Mouse (Mus musculus): ENCODE measurements at regions not wholly inside any gene's neighbourhood (a gene's known extent, or its start where the extent isn't known, plus 50 kb on each side); places are given as distances from the start of the nearest gene placed in this dataset.

GRCm38 (mm10) chr5:12639549-12639948 is 256.4 kb downstream of the Sema3d start:
- H3K36me3 ChIP-seq (ENCODE audit: control insufficient read depth, insufficient read depth, low read length), result no peaks in the 10 kb centered on the region
- H3K4me1 ChIP-seq (ENCODE audit: control insufficient read depth, insufficient read depth, insufficient read length), result no peaks in the 10 kb centered on the region
- no peak for DNase-seq (ENCODE audit: low read depth in 1 of 2, low spot score in 2 of 2)
- no peak overlapping the region for H3K27ac ChIP-seq (ENCODE audit: insufficient read depth, low read length)
- no peak overlapping the region for H3K4me3 ChIP-seq (ENCODE audit: extremely low read depth, insufficient read depth, insufficient read length)
- H3K27me3 ChIP-seq (ENCODE audit: control insufficient read depth, insufficient read depth, low read length), result no peaks in the 10 kb centered on the region
- TF ChIP-seq CTCF (IDR thresholded peaks at IDR 0.05; ENCODE audit: extremely low read depth, insufficient read depth, insufficient read length, insufficient replicate concordance) (no peak), POLR2A (IDR thresholded peaks at IDR 0.05; ENCODE audit: low read depth, low read length) (no peak)

- Histone ChIP-seq H3K36me3 (ENCODE audit: control insufficient read depth, insufficient read depth, low read length) (no peaks in the 10 kb centered on the region), H3K4me1 (ENCODE audit: control insufficient read depth, insufficient read depth, insufficient read length) (no peaks in the 10 kb centered on the region), H3K27me3 (ENCODE audit: control insufficient read depth, insufficient read depth, low read length) (no peaks in the 10 kb centered on the region), H3K4me3 (ENCODE audit: extremely low read depth, insufficient read depth, insufficient read length) (no peak overlapping the region), H3K27ac (ENCODE audit: insufficient read depth, low read length) (no peak overlapping the region)
- no peak for DNase-seq (ENCODE audit: low read depth in 1 of 2, low spot score in 2 of 2)
- WGBS, result 81% methylated on average over 2 of the region's 2 CpGs
- TF ChIP-seq POLR2A (IDR thresholded peaks at IDR 0.05; ENCODE audit: low read depth, low read length) (no peak), CTCF (IDR thresholded peaks at IDR 0.05; ENCODE audit: extremely low read depth, insufficient read depth, insufficient read length, insufficient replicate concordance) (no peak)
These were observed 263.1 kb downstream of the Sema3d start for GRCm38 (mm10) chr5:12646269-12646668.

GRCm38 (mm10) chr5:12673666-12674065 is 290.5 kb downstream of the Sema3d start:
- 83% methylated on average over 2 of the region's 2 CpGs for WGBS

GRCm38 (mm10) chr5:12674134-12674533 is 290.9 kb downstream of the Sema3d start:
- 96% methylated on average over 4 of the region's 4 CpGs for WGBS
- no peak for TF ChIP-seq CTCF (IDR thresholded peaks at IDR 0.05; ENCODE audit: extremely low read depth, insufficient read depth, insufficient read length, insufficient replicate concordance)
- TF ChIP-seq POLR2A (IDR thresholded peaks at IDR 0.05; ENCODE audit: low read depth, low read length), result no peak
- no peaks in the 10 kb centered on the region for H3K27me3 ChIP-seq (ENCODE audit: control insufficient read depth, insufficient read depth, low read length)

More at GRCm38 (mm10) chr5:12673666-12674065, 290.5 kb downstream of the Sema3d start:
- Histone ChIP-seq H3K4me1 (ENCODE audit: control insufficient read depth, insufficient read depth, insufficient read length) (no peaks in the 10 kb centered on the region), H3K36me3 (ENCODE audit: control insufficient read depth, insufficient read depth, low read length) (no peaks in the 10 kb centered on the region), H3K4me3 (ENCODE audit: extremely low read depth, insufficient read depth, insufficient read length) (no peak overlapping the region), H3K27ac (ENCODE audit: insufficient read depth, low read length) (no peak overlapping the region), H3K27me3 (ENCODE audit: control insufficient read depth, insufficient read depth, low read length) (no peaks in the 10 kb centered on the region)
- no peak for DNase-seq (ENCODE audit: low read depth in 1 of 2, low spot score in 2 of 2)
- TF ChIP-seq POLR2A (IDR thresholded peaks at IDR 0.05; ENCODE audit: low read depth, low read length) (no peak), CTCF (IDR thresholded peaks at IDR 0.05; ENCODE audit: extremely low read depth, insufficient read depth, insufficient read length, insufficient replicate concordance) (no peak)

GRCm38 (mm10) chr5:12676712-12677111 is 293.5 kb downstream of the Sema3d start:
- H3K27me3 ChIP-seq (ENCODE audit: control insufficient read depth, insufficient read depth, low read length), result no peaks in the 10 kb centered on the region
- DNase-seq (ENCODE audit: low read depth in 1 of 2, low spot score in 2 of 2), result no peak
- H3K4me1 ChIP-seq (ENCODE audit: control insufficient read depth, insufficient read depth, insufficient read length), result no peaks in the 10 kb centered on the region
- 70% methylated on average over 3 of the region's 3 CpGs for WGBS
- TF ChIP-seq CTCF (IDR thresholded peaks at IDR 0.05; ENCODE audit: extremely low read depth, insufficient read depth, insufficient read length, insufficient replicate concordance), result no peak
- TF ChIP-seq POLR2A (IDR thresholded peaks at IDR 0.05; ENCODE audit: low read depth, low read length), result no peak
- H3K27ac ChIP-seq (ENCODE audit: insufficient read depth, low read length), result no peak overlapping the region
- H3K36me3 ChIP-seq (ENCODE audit: control insufficient read depth, insufficient read depth, low read length), result no peaks in the 10 kb centered on the region
- no peak overlapping the region for H3K4me3 ChIP-seq (ENCODE audit: extremely low read depth, insufficient read depth, insufficient read length)

More at GRCm38 (mm10) chr5:12674134-12674533, 290.9 kb downstream of the Sema3d start:
- no peak overlapping the region for H3K27ac ChIP-seq (ENCODE audit: insufficient read depth, low read length)
- H3K4me1 ChIP-seq (ENCODE audit: control insufficient read depth, insufficient read depth, insufficient read length), result no peaks in the 10 kb centered on the region
- no peak for DNase-seq (ENCODE audit: low read depth in 1 of 2, low spot score in 2 of 2)
- no peak overlapping the region for H3K4me3 ChIP-seq (ENCODE audit: extremely low read depth, insufficient read depth, insufficient read length)
- no peaks in the 10 kb centered on the region for H3K36me3 ChIP-seq (ENCODE audit: control insufficient read depth, insufficient read depth, low read length)

GRCm38 (mm10) chr5:12714894-12715293 is 331.7 kb downstream of the Sema3d start:
- DNase-seq (ENCODE audit: low read depth in 1 of 2, low spot score in 2 of 2), result no peak
- 85% methylated on average over 3 of the region's 3 CpGs for WGBS
- no peaks in the 10 kb centered on the region for H3K4me1 ChIP-seq (ENCODE audit: control insufficient read depth, insufficient read depth, insufficient read length)
- H3K27ac ChIP-seq (ENCODE audit: insufficient read depth, low read length), result no peak overlapping the region
- H3K4me3 ChIP-seq (ENCODE audit: extremely low read depth, insufficient read depth, insufficient read length), result no peak overlapping the region
- no peaks in the 10 kb centered on the region for H3K36me3 ChIP-seq (ENCODE audit: control insufficient read depth, insufficient read depth, low read length)
- H3K27me3 ChIP-seq (ENCODE audit: control insufficient read depth, insufficient read depth, low read length), result no peaks in the 10 kb centered on the region
- TF ChIP-seq POLR2A (IDR thresholded peaks at IDR 0.05; ENCODE audit: low read depth, low read length), result no peak
- no peak for TF ChIP-seq CTCF (IDR thresholded peaks at IDR 0.05; ENCODE audit: extremely low read depth, insufficient read depth, insufficient read length, insufficient replicate concordance)

GRCm38 (mm10) chr5:12751514-12751913 is 368.3 kb downstream of the Sema3d start:
- Histone ChIP-seq H3K4me1 (ENCODE audit: control insufficient read depth, insufficient read depth, insufficient read length) (no peaks in the 10 kb centered on the region), H3K27ac (ENCODE audit: insufficient read depth, low read length) (no peak overlapping the region), H3K36me3 (ENCODE audit: control insufficient read depth, insufficient read depth, low read length) (no peaks in the 10 kb centered on the region), H3K4me3 (ENCODE audit: extremely low read depth, insufficient read depth, insufficient read length) (no peak overlapping the region), H3K27me3 (ENCODE audit: control insufficient read depth, insufficient read depth, low read length) (no peaks in the 10 kb centered on the region)
- no peak for DNase-seq (ENCODE audit: low read depth in 1 of 2, low spot score in 2 of 2)
- WGBS, result 54% methylated on average over 5 of the region's 5 CpGs
- TF ChIP-seq CTCF (IDR thresholded peaks at IDR 0.05; ENCODE audit: extremely low read depth, insufficient read depth, insufficient read length, insufficient replicate concordance), result no peak
- no peak for TF ChIP-seq POLR2A (IDR thresholded peaks at IDR 0.05; ENCODE audit: low read depth, low read length)
